7 mouse cellular contexts compared by ENCODE assay signal in the genomic region with DNA sequence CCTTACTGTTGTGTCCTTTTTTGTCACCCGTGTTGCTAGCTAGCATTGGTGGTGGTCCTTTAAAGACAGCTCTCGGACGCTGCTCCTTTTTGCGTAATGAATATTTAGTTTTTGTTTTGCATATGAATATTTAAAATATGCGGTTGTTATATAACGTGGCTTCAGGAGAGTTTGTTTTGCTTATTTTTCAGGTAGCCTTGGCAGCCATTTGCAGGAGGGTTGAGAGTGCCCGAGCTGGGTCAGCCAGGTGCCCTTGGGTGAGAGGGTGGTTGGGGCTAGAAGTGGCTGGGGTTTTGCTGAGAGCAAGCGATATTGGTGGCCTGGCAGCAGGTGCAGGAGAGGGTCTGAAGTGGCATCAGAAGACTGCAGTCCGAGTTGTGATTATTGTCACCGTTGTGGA. TPM values are rescaled to one million over a fixed set of nuclear protein-coding genes. Genes with fewer than 3 reads are reported as not detected.
A peak's percentile ranks its signal among the peaks of the same experiment; 100 is the strongest.
DNase-seq lines count a peak whose midpoint lies in the region; ATAC-seq lines count a peak whose summit lies in the region.

No protein-coding gene starts in this region.

- H3K27ac ChIP-seq in liver, embryonic 13.5 days: peak overlapping the region; percentile 92
- peak overlapping the region; percentile 81; the same call in 1 of the 2 replicates for H3K27ac ChIP-seq in neural tube, embryonic 11.5 days (ENCODE audit: low read depth, low read length)

- H3K36me3 ChIP-seq in erythroblast, embryonic 14.5 days (ENCODE audit: control insufficient read depth): peaks cover 28% of the 10 kb centered on the region
- peaks cover 31% of the 10 kb centered on the region for H3K36me3 ChIP-seq in liver, embryonic 13.5 days
- H3K36me3 ChIP-seq in neural tube, embryonic 11.5 days (ENCODE audit: control insufficient read depth, insufficient read depth, low read length): no peaks in the 10 kb centered on the region

- H3K9ac ChIP-seq in liver, embryonic 13.5 days: peak overlapping the region; percentile 91
- peak overlapping the region; percentile 75 for H3K9ac ChIP-seq in neural tube, embryonic 11.5 days (ENCODE audit: low read length)

- H3K27me3 ChIP-seq in erythroblast, embryonic 14.5 days (ENCODE audit: control insufficient read depth): no peaks in the 10 kb centered on the region
- H3K27me3 ChIP-seq in liver, embryonic 13.5 days: no peaks in the 10 kb centered on the region
- H3K27me3 ChIP-seq in neural tube, embryonic 11.5 days (ENCODE audit: control insufficient read depth, insufficient read depth, low read length): no peaks in the 10 kb centered on the region

- ATAC-seq in liver, embryonic 13.5 days (ENCODE audit: low read depth): no peak
- ATAC-seq in neural tube, embryonic 11.5 days (ENCODE audit: insufficient read depth, low FRiP score, low TSS enrichment): no peak

- under 1% methylated on average over 10 of the region's 10 CpGs for WGBS in liver, embryonic 13.5 days (ENCODE audit: insufficient replicate concordance)
- WGBS in neural tube, embryonic 11.5 days: 5% methylated on average over 10 of the region's 10 CpGs

- H3K4me1 ChIP-seq in erythroblast, embryonic 14.5 days (ENCODE audit: control insufficient read depth): peaks cover 46% of the 10 kb centered on the region
- H3K4me1 ChIP-seq in liver, embryonic 13.5 days (replicated peaks): peaks cover 35% of the 10 kb centered on the region
- H3K4me1 ChIP-seq in neural tube, embryonic 11.5 days (ENCODE audit: control insufficient read depth, insufficient read depth, low read length): peaks cover 6% of the 10 kb centered on the region

- peak overlapping the region; percentile 97 for H3K4me3 ChIP-seq in erythroblast, embryonic 14.5 days (replicated peaks)
- peak overlapping the region; percentile 89 for H3K4me3 ChIP-seq in liver, embryonic 13.5 days (replicated peaks)
- peak overlapping the region; percentile 82 for H3K4me3 ChIP-seq in neural tube, embryonic 11.5 days (ENCODE audit: low read depth, low read length)

- H3K4me2 ChIP-seq in liver, embryonic 13.5 days: peak overlapping the region; percentile 91
- peak overlapping the region; percentile 72 for H3K4me2 ChIP-seq in neural tube, embryonic 11.5 days (ENCODE audit: low read depth)

- no peaks in the 10 kb centered on the region; the same call in 1 of the 2 replicates for H3K9me3 ChIP-seq in erythroblast, embryonic 14.5 days (ENCODE audit: control insufficient read depth, low read length)
- H3K9me3 ChIP-seq in liver, embryonic 13.5 days (replicated peaks): no peaks in the 10 kb centered on the region
- H3K9me3 ChIP-seq in neural tube, embryonic 11.5 days (ENCODE audit: control insufficient read depth, low read length): no peaks in the 10 kb centered on the region

- peak; percentile 33 for DNase-seq in thymus, postnatal 4 days
- no peak for DNase-seq in thymus, postnatal 25 days
- DNase-seq in induced T-regulatory cell, adult 2 months (ENCODE audit: low read depth): peak; percentile 72
- DNase-seq in liver, embryonic 13.5 days: peak; percentile 24
- no peak for DNase-seq in neural tube, embryonic 11.5 days (ENCODE audit: low spot score)
- DNase-seq in yolk sac, embryonic 10.5 days (ENCODE audit: low spot score): no peak

RNA-seq across cellular contexts. Expression of a gene that starts 1.9 kb away (rescaled TPM):
- polyA plus RNA-seq in erythroblast, embryonic 14.5 days (2012): 30.9 and 38.6 TPM in 2 replicates
- polyA plus RNA-seq in liver, embryonic 13.5 days (2015; fragmentation: Nextera tagmentation; extraction: Ambion mirVana): 146 and 149 TPM in 2 replicates
- 114 and 116 TPM in 2 replicates for polyA plus RNA-seq in neural tube, embryonic 11.5 days (2014; fragmentation: Nextera tagmentation; extraction: Ambion mirVana)

RNA-seq across cellular contexts. Expression of a gene that starts 14.6 kb away (rescaled TPM):
- 0.81 and 0.91 TPM in 2 replicates for polyA plus RNA-seq in erythroblast, embryonic 14.5 days (2012)
- 63.4 and 69.1 TPM in 2 replicates for polyA plus RNA-seq in liver, embryonic 13.5 days (2015; fragmentation: Nextera tagmentation; extraction: Ambion mirVana)
- 137 and 141 TPM in 2 replicates for polyA plus RNA-seq in neural tube, embryonic 11.5 days (2014; fragmentation: Nextera tagmentation; extraction: Ambion mirVana)

RNA-seq across cellular contexts. Expression of a gene that starts 43.6 kb away (rescaled TPM):
- not detected in 2 replicates for polyA plus RNA-seq in erythroblast, embryonic 14.5 days (2012)
- polyA plus RNA-seq in liver, embryonic 13.5 days (2015; fragmentation: Nextera tagmentation; extraction: Ambion mirVana): not detected in 2 replicates
- polyA plus RNA-seq in neural tube, embryonic 11.5 days (2014; fragmentation: Nextera tagmentation; extraction: Ambion mirVana): not detected in 2 replicates

RNA-seq across cellular contexts. Expression of a gene that starts 48.0 kb away (rescaled TPM):
- 0.38 and 0.69 TPM in 2 replicates for polyA plus RNA-seq in erythroblast, embryonic 14.5 days (2012)
- polyA plus RNA-seq in liver, embryonic 13.5 days (2015; fragmentation: Nextera tagmentation; extraction: Ambion mirVana): 87.7 and 104 TPM in 2 replicates
- 332 and 361 TPM in 2 replicates for polyA plus RNA-seq in neural tube, embryonic 11.5 days (2014; fragmentation: Nextera tagmentation; extraction: Ambion mirVana)

RNA-seq across cellular contexts. Expression of a gene that starts 52.4 kb away (rescaled TPM):
- polyA plus RNA-seq in erythroblast, embryonic 14.5 days (2012): not detected in 2 replicates
- not detected in 2 replicates for polyA plus RNA-seq in liver, embryonic 13.5 days (2015; fragmentation: Nextera tagmentation; extraction: Ambion mirVana)
- polyA plus RNA-seq in neural tube, embryonic 11.5 days (2014; fragmentation: Nextera tagmentation; extraction: Ambion mirVana): 0.16 TPM in 1 of 2 replicates, not detected in the other

Comparison
In these comparisons a context has a peak if more than half of its experiments do, and no peak if none do; other contexts are left out.
1. DNase-seq: peak in thymus, postnatal 4 days (single experiment), induced T-regulatory cell, adult 2 months (single experiment) and liver, embryonic 13.5 days (single experiment); none in thymus, postnatal 25 days (single experiment), neural tube, embryonic 11.5 days (single experiment) and yolk sac, embryonic 10.5 days (single experiment).
2. RNA of a gene that starts 14.6 kb away (polyA plus RNA-seq): 137 to 141 TPM in neural tube, embryonic 11.5 days and 63.4 to 69.1 TPM in liver, embryonic 13.5 days; 0.81 to 0.91 TPM in erythroblast, embryonic 14.5 days; every median in the first group is over 10 times any median in the second.
3. Peak in every context shown above with its lines, with median percentiles within 50 percentile points of each other: H3K4me3 ChIP-seq.